Mouse (Mus musculus) inflammation-experienced regulatory T-cells, adult 6 months (primary cell): ENCODE results near the gene 1190002N15Rik. TPM values are rescaled to one million over a fixed set of nuclear protein-coding genes. Genes with fewer than 3 reads are reported as not detected.
A peak's percentile ranks its signal among the peaks of the same experiment; 100 is the strongest.

Experiments used
- ATAC-seq: one replicate; pipeline ENCODE4 v1.8.0; 2017
- polyA plus RNA-seq, 3 experiments: library from polyadenylated mRNA; unstranded; fragments of 100-300 nt; shearing (Covaris generic); gene quantifications; one replicate each; pipeline ENCODE4 v1.2.1; 2017

The 1190002N15Rik gene
- 1 to 10 TPM; 3.7 to 6.8 (median 4.0) TPM for polyA plus RNA-seq

- ATAC-seq = peak; percentile 67
These were observed at the start of gene 1190002N15Rik for GRCm38 (mm10) chr9:94537970-94538822. Gene 1190002N15Rik (minus strand): TSS chr9:94538081.

- no peak for ATAC-seq
These were observed 44.4 kb upstream of the 1190002N15Rik start for GRCm38 (mm10) chr9:94582309-94582708.

- ATAC-seq = no peak
These were observed 43.8 kb upstream of the 1190002N15Rik start for GRCm38 (mm10) chr9:94581661-94582060.

GRCm38 (mm10) chr9:94580071-94580737 lies 42.3 kb upstream of the 1190002N15Rik start:
- no peak for ATAC-seq

- no peak for ATAC-seq
These were observed 33.9 kb upstream of the 1190002N15Rik start for GRCm38 (mm10) chr9:94571802-94572201.

- no peak for ATAC-seq
These were observed 30.5 kb upstream of the 1190002N15Rik start for GRCm38 (mm10) chr9:94568386-94568785.

- no peak for ATAC-seq
These were observed 29.9 kb upstream of the 1190002N15Rik start for GRCm38 (mm10) chr9:94567722-94568314.

GRCm38 (mm10) chr9:94556776-94557514 lies 19.1 kb upstream of the 1190002N15Rik start:
- no peak for ATAC-seq

- no peak for ATAC-seq
These were observed 18.4 kb upstream of the 1190002N15Rik start for GRCm38 (mm10) chr9:94556249-94556648.

- ATAC-seq = no peak
These were observed 12.7 kb upstream of the 1190002N15Rik start for GRCm38 (mm10) chr9:94550493-94551095.

GRCm38 (mm10) chr9:94543881-94544280 lies 6.0 kb upstream of the 1190002N15Rik start:
- no peak for ATAC-seq

GRCm38 (mm10) chr9:94540343-94541095 lies 2.6 kb upstream of the 1190002N15Rik start:
- no peak for ATAC-seq

- no peak for ATAC-seq
These were observed 1.5 kb upstream of the 1190002N15Rik start for GRCm38 (mm10) chr9:94539346-94539865.

- ATAC-seq = no peak
These were observed 902 bp upstream of the 1190002N15Rik start for GRCm38 (mm10) chr9:94538823-94539143.

- peak; percentile 27 for ATAC-seq
These were observed 597 bp downstream of the 1190002N15Rik start for GRCm38 (mm10) chr9:94537051-94537917.

GRCm38 (mm10) chr9:94536261-94536905 lies 1.5 kb downstream of the 1190002N15Rik start:
- no peak for ATAC-seq

GRCm38 (mm10) chr9:94534795-94535194 lies 3.1 kb downstream of the 1190002N15Rik start:
- no peak for ATAC-seq

- ATAC-seq = no peak
These were observed 3.7 kb downstream of the 1190002N15Rik start for GRCm38 (mm10) chr9:94534226-94534625.

- peak; percentile 10 for ATAC-seq
These were observed 4.2 kb downstream of the 1190002N15Rik start for GRCm38 (mm10) chr9:94533641-94534040.

GRCm38 (mm10) chr9:94529987-94530386 lies 7.9 kb downstream of the 1190002N15Rik start:
- ATAC-seq = no peak
